Mouse (Mus musculus) heart, embryonic 11.5 days (tissue): ENCODE results near the gene Dchs2. TPM values are rescaled to one million over a fixed set of nuclear protein-coding genes. Genes with fewer than 3 reads are reported as not detected.

ENCODE experiments used
- ATAC-seq: fragments of 200-750 bp; cut with Nextera tagmentation; replicated peaks from 2 replicates; pipeline ENCODE4 v1.8.0; 2017; ENCODE audit warnings: moderate library complexity; ENCODE audit not compliant: insufficient number of reproducible peaks, low FRiP score, low TSS enrichment
- H3K27ac ChIP-seq: fragments of 300-500 bp; sonication (generic); 2 replicates; pipeline ENCODE4 v1.5.1; 2014; ENCODE audit warnings: mild to moderate bottlenecking, low read depth, low read length
- H3K27me3 ChIP-seq: fragments of 300-500 bp; sonication (generic); 2 replicates; pipeline ENCODE4 v1.6.1; 2014; ENCODE audit warnings: mild to moderate bottlenecking, low read length, mixed read lengths; ENCODE audit not compliant: control insufficient read depth, insufficient read depth
- H3K36me3 ChIP-seq: fragments of 300-500 bp; sonication (generic); 2 replicates; pipeline ENCODE4 v1.6.1; 2014; ENCODE audit warnings: mild to moderate bottlenecking, low read length, moderate library complexity, mixed read lengths; ENCODE audit not compliant: control insufficient read depth, insufficient read depth
- H3K4me1 ChIP-seq: fragments of 300-500 bp; sonication (generic); 2 replicates; pipeline ENCODE4 v1.6.1; 2014; ENCODE audit warnings: low read length; ENCODE audit not compliant: control insufficient read depth, insufficient read depth
- H3K4me2 ChIP-seq: fragments of 300-500 bp; sonication (generic); 2 replicates; pipeline ENCODE4 v1.6.1; 2014; ENCODE audit warnings: mild to moderate bottlenecking, moderate library complexity
- H3K4me3 ChIP-seq: fragments of 300-500 bp; sonication (generic); 2 replicates; pipeline ENCODE4 v1.5.1; 2014; ENCODE audit warnings: low read depth, low read length
- H3K9ac ChIP-seq: fragments of 300-500 bp; sonication (generic); 2 replicates; pipeline ENCODE4 v1.6.1; 2014; ENCODE audit warnings: mild to moderate bottlenecking, low read depth, low read length, moderate library complexity
- H3K9me3 ChIP-seq: fragments of 300-500 bp; sonication (generic); replicated peaks from 2 replicates; pipeline ENCODE4 v1.6.1; 2016; ENCODE audit warnings: low read length; ENCODE audit not compliant: control insufficient read depth
- WGBS: fragments of 180-500 bp; shearing (Covaris S2); extraction: QIAGEN DNeasy Blood & Tissue Kit; methylation state at CpG from one replicate; pipeline ENCODE4 v1.1.7; 2014; ENCODE audit not compliant: insufficient replicate concordance; 5-methylcytosine and 5-hydroxymethylcytosine counted together
- polyA plus RNA-seq: library from polyadenylated mRNA; unstranded; fragments of >200 nt; fragmentation: Nextera tagmentation; extraction: Ambion mirVana; gene quantifications from 2 replicates; pipeline ENCODE4 v1.2.1, GENCODE M21; 2014

Dchs2 gene
- polyA plus RNA-seq, 1 experiment from 2014 or later: 0.16 TPM

DNA sequence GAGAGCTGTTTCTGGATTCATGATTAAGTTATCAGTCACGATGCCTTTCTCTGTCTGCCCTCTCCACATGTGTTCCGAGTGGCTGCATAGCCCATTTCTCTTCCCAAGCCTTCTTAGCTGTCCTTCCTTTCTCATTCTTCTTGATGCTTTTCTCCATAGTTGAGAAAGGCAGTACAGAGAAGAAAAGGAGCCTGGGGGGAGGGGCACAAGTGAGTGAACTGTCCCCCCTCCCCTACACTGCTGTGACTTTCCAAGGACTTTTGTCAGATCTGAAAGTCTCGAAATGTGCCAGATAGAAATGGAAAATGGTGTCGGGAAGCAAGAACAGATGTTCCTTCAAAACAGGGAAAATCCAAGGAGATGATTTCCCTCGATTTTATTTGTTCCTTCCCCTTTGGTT is 118.8 kb downstream of the Dchs2 start:
- Histone ChIP-seq H3K9ac (no peak overlapping the region), H3K4me1 (0 out of 2 replicates have a peak, but pooled peaks cover 3% of the 10 kb centered on the region), H3K27me3 (no peaks in the 10 kb centered on the region), H3K27ac (no peak overlapping the region), H3K4me3 (no peak overlapping the region), H3K9me3 (no peaks in the 10 kb centered on the region), H3K36me3 (no peaks in the 10 kb centered on the region), H3K4me2 (no peak overlapping the region)
- no peak for ATAC-seq
- WGBS: 61% methylated on average over 5 of the region's 5 CpGs

- Histone ChIP-seq H3K27me3 (no peaks in the 10 kb centered on the region), H3K4me1 (peaks cover 3% of the 10 kb centered on the region; the same call in 1 of the 2 replicates), H3K27ac (no peak overlapping the region), H3K9ac (no peak overlapping the region), H3K9me3 (no peaks in the 10 kb centered on the region), H3K4me3 (no peak overlapping the region), H3K36me3 (no peaks in the 10 kb centered on the region), H3K4me2 (no peak overlapping the region)
- ATAC-seq: no peak
- 75% methylated on average over 4 of the region's 4 CpGs for WGBS
Measured at GRCm38 (mm10) chr3:83250001-83250545, 122.3 kb downstream of the Dchs2 start.

DNA sequence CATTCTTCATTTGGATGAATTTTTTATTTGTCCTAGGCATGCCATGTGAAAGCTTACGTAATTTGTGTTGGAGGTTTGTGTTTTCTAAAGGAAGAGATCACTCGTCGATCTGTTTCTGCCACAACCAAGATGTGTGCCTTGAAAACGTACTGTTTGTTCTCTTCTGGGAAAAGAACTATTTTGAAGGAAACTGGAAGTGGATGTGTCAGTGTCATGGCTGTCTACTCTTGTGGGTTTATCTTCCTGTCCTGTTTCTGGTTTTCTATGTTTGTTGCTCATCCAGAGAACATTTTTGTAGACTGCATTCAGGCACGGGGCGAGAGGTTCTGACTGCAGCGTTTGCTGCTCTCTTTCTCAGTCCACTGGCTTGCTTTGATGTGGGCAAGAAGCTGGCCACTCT is 124.2 kb downstream of the Dchs2 start:
- H3K9me3 ChIP-seq: no peaks in the 10 kb centered on the region
- H3K4me3 ChIP-seq: no peak overlapping the region
- no peaks in the 10 kb centered on the region for H3K27me3 ChIP-seq
- ATAC-seq: no peak
- WGBS: 56% methylated on average over 7 of the region's 7 CpGs
- no peak overlapping the region for H3K27ac ChIP-seq
- no peak overlapping the region for H3K4me2 ChIP-seq
- H3K9ac ChIP-seq: no peak overlapping the region
- H3K4me1 ChIP-seq: peaks cover 3% of the 10 kb centered on the region; the same call in 1 of the 2 replicates
- H3K36me3 ChIP-seq: no peaks in the 10 kb centered on the region

DNA sequence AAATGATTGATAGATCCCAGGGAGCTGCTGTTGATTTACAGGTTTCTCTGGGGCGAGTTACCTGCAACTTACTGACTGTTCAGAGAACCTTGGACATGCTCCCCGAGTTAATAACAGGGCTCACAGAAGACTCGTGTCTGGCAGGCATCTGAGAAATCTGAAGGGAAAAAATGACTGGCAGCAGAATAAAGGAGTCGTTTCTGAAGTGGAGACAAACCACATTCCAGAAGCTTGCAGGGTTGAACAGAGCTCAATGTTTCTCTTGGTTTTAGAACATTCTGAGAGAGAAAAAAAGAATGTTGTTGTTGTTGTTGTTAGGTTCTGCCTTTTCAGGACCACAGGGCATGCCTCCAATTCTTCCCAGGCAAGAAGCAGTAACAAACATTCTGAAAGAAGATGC is 131.7 kb downstream of the Dchs2 start:
- Histone ChIP-seq H3K36me3 (no peaks in the 10 kb centered on the region), H3K4me2 (no peak overlapping the region), H3K9ac (no peak overlapping the region), H3K4me3 (no peak overlapping the region), H3K27me3 (no peaks in the 10 kb centered on the region), H3K27ac (no peak overlapping the region), H3K4me1 (no peaks in the 10 kb centered on the region), H3K9me3 (no peaks in the 10 kb centered on the region)
- 59% methylated on average over 4 of the region's 4 CpGs for WGBS
- ATAC-seq: no peak

DNA sequence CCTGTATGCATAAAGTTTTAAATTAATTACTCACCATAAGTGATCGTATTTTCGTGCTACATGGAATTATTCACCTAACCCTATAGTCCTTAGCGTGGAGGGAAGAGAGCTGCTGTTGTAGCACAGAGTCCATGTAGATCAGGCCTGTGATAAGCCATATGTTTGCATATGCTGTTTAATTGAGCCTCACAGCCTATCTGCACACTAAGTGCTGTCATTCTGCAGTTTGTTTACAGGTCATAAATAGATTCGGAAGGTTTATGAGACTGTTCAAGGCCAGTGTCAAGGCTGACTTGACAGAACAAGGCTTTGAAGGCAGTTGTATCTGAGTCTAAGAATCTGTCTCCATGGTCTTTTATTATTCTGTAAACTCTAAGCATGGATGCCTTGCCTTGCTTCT is 138.3 kb downstream of the Dchs2 start:
- H3K4me1 ChIP-seq: no peaks in the 10 kb centered on the region
- 80% methylated on average over 4 of the region's 4 CpGs for WGBS
- no peaks in the 10 kb centered on the region for H3K27me3 ChIP-seq
- H3K27ac ChIP-seq: no peak overlapping the region
- no peaks in the 10 kb centered on the region for H3K36me3 ChIP-seq
- no peak overlapping the region for H3K4me2 ChIP-seq
- ATAC-seq: no peak
- H3K4me3 ChIP-seq: no peak overlapping the region
- no peak overlapping the region for H3K9ac ChIP-seq
- H3K9me3 ChIP-seq: no peaks in the 10 kb centered on the region

- ATAC-seq: no peak
- no peak overlapping the region for H3K4me3 ChIP-seq
- no peaks in the 10 kb centered on the region for H3K36me3 ChIP-seq
- no peak overlapping the region for H3K4me2 ChIP-seq
- no peak overlapping the region for H3K27ac ChIP-seq
- H3K9ac ChIP-seq: no peak overlapping the region
- peaks cover 3% of the 10 kb centered on the region; the same call in 1 of the 2 replicates for H3K4me1 ChIP-seq
- H3K27me3 ChIP-seq: no peaks in the 10 kb centered on the region
- no peaks in the 10 kb centered on the region for H3K9me3 ChIP-seq
- 84% methylated on average over 14 of the region's 14 CpGs for WGBS
Measured at GRCm38 (mm10) chr3:83270228-83270627, 142.5 kb downstream of the Dchs2 start.

DNA sequence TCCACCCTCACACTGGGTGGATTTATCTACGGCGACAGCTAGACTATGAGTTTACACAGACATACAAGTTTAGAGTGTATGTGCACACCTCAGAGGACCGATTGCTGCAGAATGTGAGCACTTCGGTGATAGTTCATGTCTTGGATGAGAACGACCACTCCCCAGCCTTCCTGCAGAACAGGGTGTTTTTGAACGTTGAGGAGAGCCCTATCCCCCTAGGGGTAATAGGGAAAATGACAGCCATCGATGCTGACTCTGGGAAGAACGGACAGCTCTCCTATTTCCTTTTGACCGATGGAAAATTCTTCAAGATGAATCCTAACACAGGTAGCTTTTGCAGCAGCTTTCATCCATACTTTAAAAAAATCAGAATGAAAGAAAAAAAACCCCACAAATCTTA is 143.2 kb downstream of the Dchs2 start:
- ATAC-seq: no peak
- Histone ChIP-seq H3K9me3 (no peaks in the 10 kb centered on the region), H3K4me2 (no peak overlapping the region)

GRCm38 (mm10) chr3:83273555-83274244 is 146.0 kb downstream of the Dchs2 start:
- Histone ChIP-seq H3K27me3 (no peaks in the 10 kb centered on the region), H3K9me3 (no peaks in the 10 kb centered on the region), H3K4me2 (peak overlapping the region; percentile 53), H3K4me3 (peak overlapping the region; percentile 26), H3K36me3 (no peaks in the 10 kb centered on the region), H3K4me1 (peaks cover 3% of the 10 kb centered on the region; the same call in 1 of the 2 replicates), H3K27ac (no peak overlapping the region), H3K9ac (peak overlapping the region; percentile 39)
- no peak; the same call in 1 of the 2 replicates for ATAC-seq
- 31% methylated on average over 19 of the region's 19 CpGs for WGBS

More for the DNA sequence above, 143.2 kb downstream of the Dchs2 start:
- H3K36me3 ChIP-seq: no peaks in the 10 kb centered on the region
- no peak overlapping the region for H3K4me3 ChIP-seq
- no peak overlapping the region for H3K27ac ChIP-seq
- 51% methylated on average over 9 of the region's 9 CpGs for WGBS
- H3K4me1 ChIP-seq: peaks cover 3% of the 10 kb centered on the region; the same call in 1 of the 2 replicates
- H3K27me3 ChIP-seq: no peaks in the 10 kb centered on the region
- H3K9ac ChIP-seq: no peak overlapping the region

GRCm38 (mm10) chr3:83275703-83276102 is 148.0 kb downstream of the Dchs2 start:
- H3K9me3 ChIP-seq: no peaks in the 10 kb centered on the region
- H3K4me3 ChIP-seq: no peak overlapping the region
- 26% methylated on average over 5 of the region's 5 CpGs for WGBS
- H3K27me3 ChIP-seq: no peaks in the 10 kb centered on the region
- H3K36me3 ChIP-seq: no peaks in the 10 kb centered on the region
- no peak for ATAC-seq
- H3K9ac ChIP-seq: no peak overlapping the region
- H3K4me2 ChIP-seq: no peak overlapping the region
- H3K27ac ChIP-seq: no peak overlapping the region
- H3K4me1 ChIP-seq: peaks cover 3% of the 10 kb centered on the region; the same call in 1 of the 2 replicates
